Mouse (Mus musculus) thymus, adult 2 months (tissue): ENCODE measurements at regions not wholly inside any gene's neighbourhood (a gene's known extent, or its start where the extent isn't known, plus 50 kb on each side); places are given as distances from the start of the nearest gene placed in this dataset.

ENCODE experiments used
- DNase-seq: peaks from one replicate; pipeline ENCODE4 v3.0.0; 2021
- H3K27ac ChIP-seq: fragments of 200-500 bp; 2 replicates; pipeline ENCODE4 v1.5.1; 2012; ENCODE audit warnings: low read length, control low read depth; ENCODE audit not compliant: control insufficient read depth, insufficient read depth
- H3K27me3 ChIP-seq: fragments of 200-500 bp; 2 replicates; pipeline ENCODE4 v1.6.1; 2012; ENCODE audit warnings: mild to moderate bottlenecking, low read length, moderate library complexity, mixed read lengths; ENCODE audit not compliant: control insufficient read depth, insufficient read depth
- H3K36me3 ChIP-seq: fragments of 200-500 bp; 2 replicates; pipeline ENCODE4 v1.6.1; 2012; ENCODE audit warnings: mild to moderate bottlenecking, low read length, moderate library complexity; ENCODE audit not compliant: control insufficient read depth, insufficient read depth
- H3K4me1 ChIP-seq: fragments of 200-500 bp; replicated peaks from 2 replicates; pipeline ENCODE4 v1.6.1; 2012; ENCODE audit warnings: low read length; ENCODE audit not compliant: control insufficient read depth, insufficient read depth
- H3K4me3 ChIP-seq: fragments of 200-500 bp; 2 replicates; pipeline ENCODE4 v1.5.1; 2012; ENCODE audit warnings: mild to moderate bottlenecking, low read length, control low read depth, moderate library complexity; ENCODE audit not compliant: control insufficient read depth, insufficient read depth
- CTCF ChIP-seq: fragments of 200-500 bp; IDR thresholded peaks from 2 replicates; pipeline ENCODE4 v1.5.1; 2012; ENCODE audit warnings: mild to moderate bottlenecking, control low read depth, low read length, moderate library complexity, borderline replicate concordance; ENCODE audit not compliant: control insufficient read depth, poor library complexity, insufficient read depth; ENCODE audit errors: extremely low read depth
- POLR2A ChIP-seq: fragments of 200-500 bp; IDR thresholded peaks from 2 replicates; pipeline ENCODE4 v1.6.1; 2012; ENCODE audit warnings: mild to moderate bottlenecking, low read length, control low read depth, moderate library complexity; ENCODE audit not compliant: control insufficient read depth, poor library complexity, insufficient read depth; ENCODE audit errors: extremely low read depth
- WGBS: fragments of 180-500 bp; shearing (Covaris S2); methylation state at CpG from one replicate; pipeline ENCODE4 v1.1.7; 2018; 5-methylcytosine and 5-hydroxymethylcytosine counted together

DNA sequence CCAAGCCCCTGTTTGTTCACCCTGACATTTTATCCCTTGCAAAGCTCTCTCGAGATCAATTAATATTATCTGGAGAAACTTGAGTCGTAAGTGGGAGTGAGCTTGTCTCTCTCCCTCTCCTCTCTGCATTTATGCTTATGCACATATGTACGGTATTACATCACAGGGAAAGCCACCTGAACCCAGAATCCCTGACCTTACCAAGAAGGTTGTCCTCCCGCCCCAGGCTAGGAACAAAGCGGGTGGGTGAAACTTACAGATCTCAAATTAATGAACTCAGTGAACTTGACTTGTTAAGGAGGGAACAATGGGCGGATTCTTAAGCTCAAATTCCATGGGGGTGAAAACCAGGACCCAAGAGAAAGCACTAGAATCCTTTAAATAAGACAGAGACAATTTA is 122.8 kb upstream of the Cxcr4 start:
- H3K4me3 ChIP-seq: no peak overlapping the region
- H3K4me1 ChIP-seq: peaks cover 11% of the 10 kb centered on the region
- no peaks in the 10 kb centered on the region for H3K27me3 ChIP-seq
- no peak for DNase-seq
- no peaks in the 10 kb centered on the region for H3K36me3 ChIP-seq
- WGBS: 96% methylated on average over 6 of the region's 6 CpGs
- TF ChIP-seq POLR2A (no peak), CTCF (no peak)
- no peak overlapping the region for H3K27ac ChIP-seq

DNA sequence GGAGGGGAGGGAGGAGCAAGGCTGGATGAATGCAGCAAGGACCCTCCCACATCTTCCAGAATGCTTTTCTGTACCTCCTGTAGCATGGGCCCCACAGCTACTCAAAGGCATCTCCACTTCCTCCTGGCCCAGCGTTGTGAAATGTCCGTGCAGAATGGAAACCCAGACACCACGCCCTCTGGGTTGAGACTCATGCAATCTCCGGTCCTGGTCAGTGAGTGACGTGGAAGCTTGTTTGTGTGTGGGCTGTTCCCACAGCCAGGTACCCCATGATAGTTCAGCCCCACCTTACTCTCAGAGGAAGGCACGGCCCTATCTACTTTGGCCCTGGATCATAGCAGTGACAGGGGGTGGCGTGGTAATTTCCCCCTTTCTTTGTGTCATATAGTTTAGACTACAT is 120.8 kb upstream of the Cxcr4 start:
- H3K27ac ChIP-seq: no peak overlapping the region
- no peak for TF ChIP-seq CTCF
- no peak for TF ChIP-seq POLR2A
- peaks cover 9% of the 10 kb centered on the region for H3K4me1 ChIP-seq
- H3K27me3 ChIP-seq: no peaks in the 10 kb centered on the region
- no peak overlapping the region for H3K4me3 ChIP-seq
- DNase-seq: no peak
- WGBS: 46% methylated on average over 7 of the region's 7 CpGs
- no peaks in the 10 kb centered on the region for H3K36me3 ChIP-seq

DNA sequence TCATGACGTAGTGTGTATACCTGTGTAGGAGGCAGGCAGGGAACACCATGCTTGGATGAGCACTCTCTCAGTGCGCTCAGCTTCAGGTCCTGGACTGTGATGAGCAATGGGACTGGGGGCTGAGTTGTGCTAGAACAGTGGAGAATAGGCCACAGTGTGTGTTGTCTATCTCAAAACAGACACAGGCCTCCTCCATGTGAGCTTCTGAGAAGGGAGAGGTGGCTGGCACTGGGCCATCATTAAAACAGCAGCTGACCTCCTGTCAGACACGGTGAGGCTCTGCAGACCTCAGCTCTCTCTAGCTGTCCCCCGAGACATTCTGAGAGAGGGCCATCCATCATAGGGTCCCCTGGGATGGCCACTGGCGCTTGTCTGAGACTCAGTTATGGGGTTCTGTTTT is 119.0 kb upstream of the Cxcr4 start:
- no peak overlapping the region for H3K27ac ChIP-seq
- 92% methylated on average over 5 of the region's 5 CpGs for WGBS

DNA sequence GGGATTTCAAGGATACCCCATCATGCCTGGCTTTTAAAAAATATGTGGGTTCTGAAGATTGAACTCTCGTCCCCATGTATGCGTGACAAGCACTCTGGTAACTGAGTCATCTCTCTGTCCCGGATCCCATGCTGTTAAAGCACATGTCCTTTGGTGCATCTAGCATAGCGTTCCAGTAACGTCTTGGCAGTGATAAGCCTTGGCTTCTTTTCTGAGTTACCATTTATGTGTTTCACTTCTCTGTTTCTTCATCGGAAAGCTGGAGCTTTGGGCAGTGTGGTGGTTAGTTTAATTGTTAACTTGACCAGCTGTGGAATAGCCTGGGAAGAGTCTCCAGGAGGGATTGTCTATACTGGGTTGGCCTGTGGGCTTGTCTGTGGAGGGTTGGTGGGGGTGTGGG is 115.7 kb upstream of the Cxcr4 start:
- no peak for DNase-seq
- WGBS: 96% methylated on average over 6 of the region's 6 CpGs
- Histone ChIP-seq H3K4me1 (peaks cover 24% of the 10 kb centered on the region), H3K27me3 (no peaks in the 10 kb centered on the region), H3K36me3 (no peaks in the 10 kb centered on the region), H3K4me3 (no peak overlapping the region), H3K27ac (no peak overlapping the region)
- no peak for TF ChIP-seq POLR2A
- TF ChIP-seq CTCF: no peak

More for the DNA sequence above, 119.0 kb upstream of the Cxcr4 start:
- Histone ChIP-seq H3K36me3 (no peaks in the 10 kb centered on the region), H3K27me3 (no peaks in the 10 kb centered on the region), H3K4me3 (no peak overlapping the region), H3K4me1 (peaks cover 9% of the 10 kb centered on the region)
- no peak for DNase-seq
- TF ChIP-seq POLR2A (no peak), CTCF (no peak)

DNA sequence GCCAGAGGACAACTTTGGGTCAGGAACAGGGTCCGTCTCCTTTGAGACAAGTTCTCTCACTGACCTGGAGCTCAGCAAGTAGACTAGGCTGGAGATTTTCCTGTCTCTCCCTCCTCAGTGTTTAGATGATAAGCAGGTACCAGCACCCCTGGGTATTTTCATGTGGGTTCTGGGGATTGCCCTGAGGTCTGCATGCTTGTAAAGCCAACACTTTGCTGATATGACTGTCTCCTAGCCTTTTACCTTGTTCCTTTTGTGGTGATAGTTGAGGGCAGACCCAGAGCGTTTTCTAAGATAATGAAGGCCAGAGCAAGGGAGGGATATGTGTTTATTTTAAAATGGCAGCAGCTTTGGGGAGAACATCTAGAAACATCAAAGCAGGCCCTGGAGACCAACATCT is 114.1 kb upstream of the Cxcr4 start:
- DNase-seq: no peak
- Histone ChIP-seq H3K27me3 (no peaks in the 10 kb centered on the region), H3K4me1 (peaks cover 20% of the 10 kb centered on the region), H3K36me3 (no peaks in the 10 kb centered on the region), H3K4me3 (no peak overlapping the region), H3K27ac (no peak overlapping the region)
- 78% methylated on average over 2 of the region's 2 CpGs for WGBS
- no peak for TF ChIP-seq POLR2A
- TF ChIP-seq CTCF: no peak

DNA sequence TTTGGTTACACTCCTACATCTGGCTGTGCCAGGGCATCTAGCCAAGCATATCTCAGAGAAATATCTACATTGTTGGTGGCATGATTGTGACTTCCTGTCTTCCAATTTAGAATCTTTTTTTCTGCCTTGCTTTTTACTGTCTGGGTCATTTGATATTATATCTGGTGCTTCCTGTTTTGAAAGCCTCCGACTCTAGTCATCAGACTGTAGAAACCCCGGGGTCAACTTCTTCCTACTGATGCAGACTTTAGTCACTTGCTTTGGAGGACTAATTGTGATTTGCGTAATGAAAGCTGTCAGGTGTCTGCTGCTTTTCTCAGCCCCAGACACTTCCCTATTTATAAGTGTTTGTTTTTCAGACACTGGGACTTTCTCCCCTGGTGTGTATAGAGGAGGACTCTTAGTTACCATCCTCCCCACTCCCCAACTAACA is 113.0 kb upstream of the Cxcr4 start:
- no peak overlapping the region for H3K27ac ChIP-seq
- DNase-seq: no peak
- H3K27me3 ChIP-seq: no peaks in the 10 kb centered on the region

DNA sequence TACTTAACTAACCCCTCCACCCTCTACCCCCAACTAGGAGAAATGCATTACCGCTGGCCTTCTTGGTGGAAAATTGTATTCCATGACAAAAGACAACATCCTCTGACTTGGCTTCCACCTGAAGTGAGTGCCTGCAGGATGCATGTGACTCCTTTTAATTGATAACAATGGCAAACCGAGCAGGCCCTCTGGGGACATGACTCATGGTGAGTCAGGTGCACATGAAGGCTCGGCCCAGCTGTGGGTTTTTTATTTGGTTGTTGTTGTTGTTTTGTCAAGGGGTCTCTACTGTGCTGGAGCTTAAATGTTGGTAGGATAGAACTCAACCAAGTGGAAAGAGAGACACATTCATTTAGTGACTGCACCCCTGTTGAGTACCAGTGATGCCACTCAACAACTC is 109.2 kb upstream of the Cxcr4 start:
- Histone ChIP-seq H3K27me3 (no peaks in the 10 kb centered on the region), H3K27ac (no peak overlapping the region), H3K36me3 (no peaks in the 10 kb centered on the region), H3K4me1 (peaks cover 18% of the 10 kb centered on the region), H3K4me3 (no peak overlapping the region)
- no peak for DNase-seq
- no peak for TF ChIP-seq POLR2A
- no peak for TF ChIP-seq CTCF
- 92% methylated on average over 3 of the region's 3 CpGs for WGBS

More for the DNA sequence above, 113.0 kb upstream of the Cxcr4 start:
- Histone ChIP-seq H3K4me3 (no peak overlapping the region), H3K36me3 (no peaks in the 10 kb centered on the region), H3K4me1 (peaks cover 20% of the 10 kb centered on the region)
- 19% methylated on average over 3 of the region's 3 CpGs for WGBS
- TF ChIP-seq POLR2A (no peak), CTCF (no peak)
